Mouse (Mus musculus) left cerebral cortex, postnatal 10 days (tissue): ENCODE measurements at regions not wholly inside any gene's neighbourhood (a gene's known extent, or its start where the extent isn't known, plus 50 kb on each side); places are given as distances from the start of the nearest gene placed in this dataset.

Experiments used
- DNase-seq, 2 experiments: peaks; one replicate each; pipeline ENCODE4 v3.0.0; 2021 to 2022; ENCODE audit warnings: low spot score in 2 of 2, mixed read lengths in 1 of 2; ENCODE audit errors: extremely low spot score in 1 of 2
- intact Hi-C: fragments of 180-260 bp; cut with DNase I; formaldehyde crosslinking; loops from one replicate; pipeline ENCODE4 v1.15.1; 2025

DNA sequence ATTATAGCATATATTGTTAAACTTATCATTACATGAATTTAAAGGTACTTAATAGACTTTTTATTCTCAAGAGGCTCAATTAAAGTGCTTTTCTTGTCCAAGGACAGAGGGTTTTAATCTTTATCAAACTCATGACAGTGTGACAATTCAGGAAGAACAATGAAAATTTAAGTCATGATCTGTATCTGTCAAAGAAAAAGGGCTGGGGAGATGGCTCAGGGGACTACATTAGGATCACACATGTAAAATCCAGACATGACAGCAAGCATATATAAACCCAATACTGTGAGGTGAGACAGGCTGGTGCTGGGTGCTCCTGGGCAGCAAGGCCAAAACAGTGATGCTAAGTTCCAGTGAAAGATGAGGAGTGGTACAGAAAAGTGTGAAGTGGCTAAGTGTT, 327.3 kb upstream of the Aco1 start:
- intact Hi-C loops, result no loop called here
- DNase-seq, result no peak

DNA sequence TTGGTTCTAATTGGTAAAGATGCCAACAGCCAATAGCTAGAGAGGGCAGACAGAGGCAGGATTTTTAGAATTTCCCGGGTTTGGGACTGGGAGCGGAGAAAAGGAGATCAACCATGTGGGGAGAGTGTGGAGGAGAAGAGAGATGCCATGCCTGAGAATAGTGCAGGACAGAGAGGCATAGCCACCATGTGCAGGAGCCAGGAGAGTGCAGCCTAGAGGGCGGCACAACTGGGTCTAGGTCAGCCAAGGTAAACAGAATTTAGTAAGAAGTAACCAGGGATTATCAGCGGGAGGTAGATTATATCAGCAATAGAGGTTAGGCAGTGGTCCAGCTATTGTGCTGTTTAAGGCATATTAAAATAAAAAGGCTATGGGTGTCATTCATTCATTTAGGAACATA, 325.2 kb upstream of the Aco1 start:
- DNase-seq, result no peak
- intact Hi-C loops, result no loop called here

DNA sequence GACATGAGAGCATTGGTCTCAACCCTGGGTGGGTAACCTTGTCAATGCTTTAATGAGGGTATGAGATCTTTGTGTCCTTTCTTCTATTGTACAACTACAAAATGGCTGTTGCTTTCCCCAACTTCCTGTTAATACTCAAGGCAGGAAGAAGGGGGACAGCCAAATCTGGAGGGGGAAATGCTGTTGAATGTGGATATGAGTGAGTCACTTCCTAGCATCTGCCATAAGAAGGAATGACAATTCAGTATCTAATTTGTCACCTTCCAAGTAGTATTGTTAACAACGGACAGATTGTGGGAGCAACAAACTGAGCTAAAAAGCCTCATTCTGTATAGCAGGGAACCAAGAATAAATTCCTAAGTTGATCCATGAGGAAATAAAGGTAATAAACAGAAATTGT, 309.2 kb upstream of the Aco1 start:
- DNase-seq, result no peak
- intact Hi-C loops, result no loop called here
